Mouse (Mus musculus) small intestine, adult 2 months (tissue): ENCODE measurements at regions not wholly inside any gene's neighbourhood (a gene's known extent, or its start where the extent isn't known, plus 50 kb on each side); places are given as distances from the start of the nearest gene placed in this dataset.

Experiments
- H3K27ac ChIP-seq: fragments of 200-500 bp; 2 replicates; pipeline ENCODE4 v1.5.1; 2012; ENCODE audit warnings: low read depth, low read length, control low read depth, inconsistent platforms; ENCODE audit not compliant: insufficient read depth
- H3K27me3 ChIP-seq: fragments of 200-500 bp; 2 replicates; pipeline ENCODE4 v1.6.1; 2012; ENCODE audit warnings: mild to moderate bottlenecking, moderate library complexity, low read length, inconsistent platforms; ENCODE audit not compliant: control insufficient read depth, insufficient read depth
- H3K36me3 ChIP-seq: fragments of 200-500 bp; 2 replicates; pipeline ENCODE4 v1.6.1; 2012; ENCODE audit warnings: mild to moderate bottlenecking, low read length, control low read depth, inconsistent platforms; ENCODE audit not compliant: control insufficient read depth, insufficient read depth
- H3K4me1 ChIP-seq: fragments of 200-500 bp; 2 replicates; pipeline ENCODE4 v1.6.1; 2012; ENCODE audit warnings: low read length, inconsistent platforms, mixed read lengths; ENCODE audit not compliant: control insufficient read depth, insufficient read depth, insufficient read length
- H3K4me3 ChIP-seq: fragments of 200-500 bp; 2 replicates; pipeline ENCODE4 v1.5.1; 2012; ENCODE audit warnings: low read depth, mild to moderate bottlenecking, control low read depth, inconsistent platforms, low read length, moderate library complexity
- CTCF ChIP-seq: fragments of 200-500 bp; IDR thresholded peaks from 2 replicates; pipeline ENCODE4 v1.5.1; 2012; ENCODE audit warnings: low read depth, mild to moderate bottlenecking, control low read depth, inconsistent platforms, low read length, moderate library complexity, mixed read lengths; ENCODE audit not compliant: insufficient replicate concordance, insufficient read length; ENCODE audit errors: extremely low read depth
- POLR2A ChIP-seq: fragments of 200-500 bp; IDR thresholded peaks from 2 replicates; pipeline ENCODE4 v1.6.1; 2012; ENCODE audit warnings: low read depth, mild to moderate bottlenecking, control low read depth, inconsistent platforms, low read length, moderate library complexity
- whole genome bisulfite sequencing: fragments of 180-500 bp; shearing (Covaris S2); methylation state at CpG from one replicate; pipeline ENCODE4 v1.1.7; 2018; 5-methylcytosine and 5-hydroxymethylcytosine counted together

DNA sequence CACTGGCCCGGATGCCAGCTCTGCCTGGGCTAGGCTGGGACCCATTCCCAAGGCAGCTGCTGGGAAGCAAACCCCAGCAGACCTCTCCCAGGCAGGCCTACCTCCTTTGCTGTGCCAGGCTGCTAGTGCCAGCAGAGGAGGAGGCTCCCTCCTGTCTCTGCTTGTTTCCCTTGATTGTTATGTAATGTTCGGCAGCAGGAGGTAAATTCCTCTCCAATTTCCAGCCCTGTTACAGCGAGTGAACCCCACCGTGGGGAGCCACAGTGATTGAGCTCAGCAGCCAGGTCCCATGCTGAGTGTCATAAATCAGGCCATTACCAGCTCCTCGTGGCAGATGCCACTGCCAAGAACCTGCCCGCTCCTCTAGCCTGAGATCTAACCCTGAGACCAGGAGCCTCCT, 274.6 kb downstream of the Dhx35 start:
- Histone ChIP-seq H3K4me3 (no peak overlapping the region), H3K4me1 (no peaks in the 10 kb centered on the region), H3K36me3 (no peaks in the 10 kb centered on the region), H3K27me3 (no peaks in the 10 kb centered on the region), H3K27ac (no peak overlapping the region)
- TF ChIP-seq POLR2A, result no peak
- no peak for TF ChIP-seq CTCF
- 23% methylated on average over 6 of the region's 6 CpGs for WGBS

DNA sequence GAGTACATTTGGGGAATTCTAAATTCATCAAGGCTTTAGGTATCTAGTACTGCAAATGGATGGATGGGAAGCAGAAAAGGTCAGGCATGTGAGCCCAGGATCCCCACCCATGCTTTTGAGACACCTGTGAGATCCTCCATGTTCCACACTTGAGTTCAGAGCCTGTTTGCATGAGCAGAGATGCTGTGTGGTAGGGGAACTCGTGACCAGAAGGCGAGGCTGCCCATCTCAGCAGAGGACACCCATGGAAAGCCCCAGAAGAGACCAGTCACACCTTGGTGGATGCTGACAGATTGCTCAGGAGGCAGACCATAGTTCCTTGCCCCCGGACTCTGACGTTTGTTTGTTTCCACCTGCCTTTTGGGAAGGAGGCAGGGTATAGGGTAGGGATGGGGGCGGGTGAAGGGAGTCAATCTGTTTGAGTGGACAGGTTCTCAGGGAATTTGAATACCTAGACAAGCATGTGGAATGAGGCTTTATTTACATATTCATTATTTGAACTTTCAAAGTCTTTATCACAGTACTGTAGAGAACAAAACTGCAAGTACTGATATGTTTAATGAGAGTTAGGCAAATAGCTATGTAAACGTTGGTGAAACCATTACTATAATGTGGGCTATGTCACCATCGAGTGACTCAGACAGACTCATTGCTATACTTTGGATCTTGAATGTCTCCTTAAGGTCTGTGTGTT, 278.5 kb downstream of the Dhx35 start:
- no peak for TF ChIP-seq POLR2A
- TF ChIP-seq CTCF, result no peak
- Histone ChIP-seq H3K4me3 (no peak overlapping the region), H3K36me3 (no peaks in the 10 kb centered on the region), H3K4me1 (no peaks in the 10 kb centered on the region), H3K27ac (no peak overlapping the region), H3K27me3 (no peaks in the 10 kb centered on the region)
- 46% methylated on average over 7 of the region's 7 CpGs for WGBS

- 69% methylated on average over 7 of the region's 7 CpGs for WGBS
- TF ChIP-seq POLR2A, result no peak
- TF ChIP-seq CTCF, result no peak
- Histone ChIP-seq H3K27me3 (no peaks in the 10 kb centered on the region), H3K27ac (no peak overlapping the region), H3K36me3 (no peaks in the 10 kb centered on the region), H3K4me3 (no peak overlapping the region), H3K4me1 (no peaks in the 10 kb centered on the region)
Observed at GRCm38 (mm10) chr2:159079836-159080235, 285.2 kb downstream of the Dhx35 start.

- 78% methylated on average over 19 of the region's 19 CpGs for WGBS
Observed at GRCm38 (mm10) chr2:159080784-159081544, 286.4 kb downstream of the Dhx35 start.

DNA sequence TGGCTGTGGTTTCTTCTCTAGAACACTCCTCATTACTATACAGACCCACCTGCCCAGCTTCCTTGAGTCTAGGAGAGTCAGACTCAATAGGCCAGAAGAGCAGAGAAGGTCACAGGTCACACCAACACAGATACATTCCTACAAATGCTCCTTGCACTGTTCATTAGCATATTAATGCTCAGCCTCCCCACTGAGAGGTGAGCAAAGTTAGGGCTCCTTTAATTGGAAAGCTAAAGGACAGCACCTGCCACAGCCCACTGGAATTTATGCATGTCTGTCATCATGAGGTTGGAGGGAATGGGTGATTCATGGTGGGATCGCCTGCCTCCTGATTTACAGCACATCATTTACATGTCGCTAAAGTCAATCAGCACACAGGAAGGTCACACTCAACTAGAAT, 292.2 kb downstream of the Dhx35 start:
- TF ChIP-seq POLR2A, result no peak
- TF ChIP-seq CTCF, result no peak
- H3K27me3 ChIP-seq, result no peaks in the 10 kb centered on the region
- WGBS, result 84% methylated on average over 2 of the region's 2 CpGs
- no peak overlapping the region for H3K27ac ChIP-seq
- H3K4me1 ChIP-seq, result no peaks in the 10 kb centered on the region
- H3K36me3 ChIP-seq, result no peaks in the 10 kb centered on the region
- H3K4me3 ChIP-seq, result no peak overlapping the region

More at GRCm38 (mm10) chr2:159080784-159081544, 286.4 kb downstream of the Dhx35 start:
- Histone ChIP-seq H3K27me3 (no peaks in the 10 kb centered on the region), H3K27ac (no peak overlapping the region), H3K4me1 (no peaks in the 10 kb centered on the region), H3K36me3 (no peaks in the 10 kb centered on the region), H3K4me3 (no peak overlapping the region)
- no peak for TF ChIP-seq CTCF
- TF ChIP-seq POLR2A, result no peak

DNA sequence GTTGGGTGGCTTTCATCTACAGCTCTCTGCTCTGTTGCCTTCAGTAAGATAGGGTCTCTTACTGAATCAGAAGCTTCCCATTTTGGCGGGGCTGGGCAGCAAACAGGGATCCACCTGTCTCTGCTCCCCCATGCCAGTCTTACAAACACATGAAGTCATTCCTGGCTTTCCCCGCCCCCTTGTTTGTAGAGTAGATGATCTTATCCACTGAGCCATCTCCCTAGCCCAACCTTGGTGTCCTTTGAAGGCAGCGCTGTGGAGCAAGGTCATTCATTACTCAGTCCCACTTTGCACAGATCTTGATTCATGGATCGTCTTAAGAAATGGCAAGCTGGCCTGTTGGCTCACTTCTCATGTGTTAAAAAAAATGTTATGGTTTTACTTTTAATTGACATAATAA, 293.6 kb downstream of the Dhx35 start:
- no peaks in the 10 kb centered on the region for H3K4me1 ChIP-seq
- H3K27me3 ChIP-seq, result no peaks in the 10 kb centered on the region
- WGBS, result 66% methylated on average over 4 of the region's 4 CpGs
- no peak for TF ChIP-seq POLR2A
- no peak for TF ChIP-seq CTCF
- no peak overlapping the region for H3K27ac ChIP-seq
- no peak overlapping the region for H3K4me3 ChIP-seq
- no peaks in the 10 kb centered on the region for H3K36me3 ChIP-seq

DNA sequence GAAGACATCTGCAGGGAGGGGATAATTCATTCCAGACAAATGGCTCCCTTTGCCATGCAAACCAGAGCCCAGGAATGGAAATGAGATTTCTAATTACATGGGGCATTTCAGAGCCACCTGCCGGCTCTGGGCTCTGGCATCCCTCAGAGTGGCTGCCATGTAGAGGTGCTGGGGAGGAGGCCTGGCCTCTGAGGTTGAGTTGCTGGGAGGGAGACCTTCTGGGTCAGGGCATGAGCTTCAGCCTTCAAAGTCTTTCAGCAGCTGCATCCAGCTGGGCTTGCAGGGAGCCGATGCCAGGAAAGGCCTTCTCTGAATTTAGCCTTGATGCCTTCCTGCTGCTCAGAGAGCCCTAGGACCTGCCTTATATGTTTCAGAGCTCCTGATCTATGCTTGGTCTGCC, 302.1 kb downstream of the Dhx35 start:
- Histone ChIP-seq H3K4me3 (no peak overlapping the region), H3K36me3 (no peaks in the 10 kb centered on the region), H3K27ac (no peak overlapping the region), H3K4me1 (no peaks in the 10 kb centered on the region), H3K27me3 (no peaks in the 10 kb centered on the region)
- no peak for TF ChIP-seq CTCF
- TF ChIP-seq POLR2A, result no peak
- 69% methylated on average over 2 of the region's 2 CpGs for WGBS
